Mouse (Mus musculus) layer of hippocampus, adult 11-12 months (tissue): ENCODE data around the gene Fer1l5.

Source experiments
- DNase-seq: peaks from one replicate; pipeline ENCODE4 v3.0.0; 2022; ENCODE audit warnings: low spot score

Fer1l5 gene

GRCm38 (mm10) chr1:36432999-36433398 is 60.9 kb downstream of the Fer1l5 start:
- DNase-seq = no peak

- DNase-seq = no peak
These were observed 61.5 kb downstream of the Fer1l5 start for GRCm38 (mm10) chr1:36433616-36434015.

- no peak for DNase-seq
These were observed 63.0 kb downstream of the Fer1l5 start for GRCm38 (mm10) chr1:36435071-36435470.

GRCm38 (mm10) chr1:36436515-36436914 is 64.4 kb downstream of the Fer1l5 start:
- DNase-seq = no peak

GRCm38 (mm10) chr1:36437223-36437622 is 65.1 kb downstream of the Fer1l5 start:
- DNase-seq = no peak

GRCm38 (mm10) chr1:36441101-36441500 is 69.0 kb downstream of the Fer1l5 start:
- peak; percentile 69 for DNase-seq

- peak; percentile 98 for DNase-seq
These were observed 72.7 kb downstream of the Fer1l5 start, which contains the start of gene Lman2l for GRCm38 (mm10) chr1:36444471-36445464. Lman2l (minus strand) TSS chr1:36445271.

- no peak for DNase-seq
These were observed 73.4 kb downstream of the Fer1l5 start for GRCm38 (mm10) chr1:36445508-36445907.

GRCm38 (mm10) chr1:36446106-36446824 is 74.2 kb downstream of the Fer1l5 start:
- DNase-seq = no peak

GRCm38 (mm10) chr1:36446841-36447240 is 74.8 kb downstream of the Fer1l5 start:
- no peak for DNase-seq

GRCm38 (mm10) chr1:36454055-36454815 is 82.1 kb downstream of the Fer1l5 start:
- no peak for DNase-seq

- DNase-seq = no peak
These were observed 85.4 kb downstream of the Fer1l5 start for GRCm38 (mm10) chr1:36457388-36458014.

- no peak for DNase-seq
These were observed 86.1 kb downstream of the Fer1l5 start for GRCm38 (mm10) chr1:36458169-36458568.

- no peak for DNase-seq
These were observed 89.7 kb downstream of the Fer1l5 start for GRCm38 (mm10) chr1:36461829-36462228.

- no peak for DNase-seq
These were observed 93.6 kb downstream of the Fer1l5 start for GRCm38 (mm10) chr1:36465641-36466160.

- no peak for DNase-seq
These were observed 95.4 kb downstream of the Fer1l5 start for GRCm38 (mm10) chr1:36467446-36467845.

GRCm38 (mm10) chr1:36469811-36470444 is 97.8 kb downstream of the Fer1l5 start:
- no peak for DNase-seq

GRCm38 (mm10) chr1:36471181-36472105 is 99.4 kb downstream of the Fer1l5 start, which contains the start of gene Cnnm4:
Cnnm4 (plus strand) TSS chr1:36471620.
- DNase-seq = peak; percentile 84
